In the genomic region with DNA sequence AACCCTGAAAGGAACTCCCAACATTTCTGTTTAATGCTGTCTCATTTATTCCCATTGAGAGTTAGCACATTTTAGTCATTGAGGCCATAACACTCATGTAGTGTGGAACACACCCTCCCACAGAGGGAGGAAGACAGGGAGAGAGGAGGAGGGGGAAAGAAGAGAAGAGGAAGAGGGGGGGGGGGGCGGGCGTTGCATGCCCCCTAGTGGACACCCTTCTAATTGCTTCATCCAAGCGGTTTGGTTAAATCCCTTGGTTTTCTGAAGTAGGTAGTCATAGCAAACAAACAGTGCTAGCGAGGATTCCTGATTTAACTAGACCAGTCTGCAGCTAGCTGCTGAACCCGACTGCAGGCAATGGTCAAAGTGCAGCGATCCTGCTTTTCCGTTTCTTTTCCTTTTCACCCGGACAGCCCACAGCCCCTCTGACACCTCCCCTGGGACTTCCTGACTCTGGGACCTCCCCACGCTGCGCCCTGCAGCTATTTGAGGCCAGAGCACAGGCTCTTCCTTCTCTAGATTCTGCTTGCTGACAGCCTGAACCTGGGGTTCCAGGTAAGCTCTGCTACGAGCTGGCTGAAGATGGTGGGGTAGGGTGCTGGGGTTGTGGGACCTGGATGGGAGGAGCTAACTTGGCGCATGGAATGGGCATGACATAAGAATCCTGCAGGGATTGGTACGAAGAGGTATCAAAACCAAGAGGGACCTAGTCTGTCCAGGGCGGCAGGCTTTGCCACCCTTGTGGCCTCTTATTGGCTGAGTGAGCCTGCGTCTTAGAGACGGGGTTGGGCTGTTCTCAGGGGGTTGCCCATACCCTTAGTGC, we compare ENCODE assay signal across 8 mouse cellular contexts. TPM values are rescaled to one million over a fixed set of nuclear protein-coding genes. Genes with fewer than 3 reads are reported as not detected.
A peak's percentile ranks its signal among the peaks of the same experiment; 100 is the strongest.
DNase-seq lines count a peak whose midpoint lies in the region; ATAC-seq and TF ChIP-seq lines count a peak whose summit lies in the region.

A gene (plus strand): TSS at position 221 of the 823 bp plus-strand sequence.

- no peak for TF ChIP-seq EP300 in stomach, postnatal 0 days (optimal IDR thresholded peaks at IDR 0.05)

- peak; percentile 52 for DNase-seq in adrenal gland, adult 8-10 months
- DNase-seq in forebrain, embryonic 14.5 days (ENCODE audit: low spot score): peak; percentile 1
- DNase-seq in midbrain, embryonic 14.5 days: peak; percentile 41
- DNase-seq in stomach, postnatal 0 days (ENCODE audit: low spot score): peak; percentile 52
- DNase-seq in frontal cortex, postnatal 36 days (ENCODE audit: low spot score in 2 of 2): no peak

- WGBS in forebrain, embryonic 14.5 days: 49% methylated on average over 16 of the region's 16 CpGs
- 47% methylated on average over 16 of the region's 16 CpGs for WGBS in hindbrain, embryonic 12.5 days
- WGBS in limb, embryonic 15.5 days: 46% methylated on average over 14 of the region's 16 CpGs
- WGBS in midbrain, embryonic 14.5 days: 44% methylated on average over 14 of the region's 16 CpGs
- WGBS in stomach, postnatal 0 days: 36% methylated on average over 16 of the region's 16 CpGs

- ATAC-seq in forebrain, embryonic 14.5 days: no peak
- ATAC-seq in hindbrain, embryonic 12.5 days (ENCODE audit: low FRiP score): 0 out of 2 replicates have a peak, but pooled peaks have one; percentile 50
- no peak for ATAC-seq in limb, embryonic 15.5 days (ENCODE audit: insufficient number of reproducible peaks, low FRiP score, low TSS enrichment, low read depth)
- peak; percentile 19; the same call in 1 of the 2 replicates for ATAC-seq in midbrain, embryonic 14.5 days (ENCODE audit: low FRiP score, low TSS enrichment)
- ATAC-seq in stomach, postnatal 0 days (ENCODE audit: low FRiP score, low TSS enrichment): peak; percentile 68

- H3K9me3 ChIP-seq in E14TG2a.4 (ENCODE audit: low read length): 0 out of 2 replicates have a peak, but pooled peaks cover 5% of the 10 kb centered on the region
- H3K9me3 ChIP-seq in forebrain, embryonic 14.5 days (replicated peaks; ENCODE audit: control insufficient read depth, low read length): no peaks in the 10 kb centered on the region
- no peaks in the 10 kb centered on the region for H3K9me3 ChIP-seq in hindbrain, embryonic 12.5 days (replicated peaks)
- H3K9me3 ChIP-seq in limb, embryonic 15.5 days: no peaks in the 10 kb centered on the region
- H3K9me3 ChIP-seq in midbrain, embryonic 14.5 days (ENCODE audit: control insufficient read depth, low read length): no peaks in the 10 kb centered on the region
- no peaks in the 10 kb centered on the region for H3K9me3 ChIP-seq in stomach, postnatal 0 days (ENCODE audit: control insufficient read depth, low read length)

- H3K9ac ChIP-seq in forebrain, embryonic 14.5 days (ENCODE audit: low read length): no peak within 1 kb of the TSS
- no peak within 1 kb of the TSS for H3K9ac ChIP-seq in hindbrain, embryonic 12.5 days
- H3K9ac ChIP-seq in limb, embryonic 15.5 days: no peak within 1 kb of the TSS
- no peak within 1 kb of the TSS; the same call in 1 of the 2 replicates for H3K9ac ChIP-seq in midbrain, embryonic 14.5 days (replicated peaks; ENCODE audit: low read length)
- peak within 1 kb of the TSS; percentile 35; the same call in 1 of the 2 replicates for H3K9ac ChIP-seq in stomach, postnatal 0 days (ENCODE audit: low read length)

- peak within 1 kb of the TSS; percentile 12; the same call in 1 of the 2 replicates for H3K4me2 ChIP-seq in forebrain, embryonic 14.5 days (ENCODE audit: low read length)
- peak within 1 kb of the TSS; percentile 42 for H3K4me2 ChIP-seq in hindbrain, embryonic 12.5 days (replicated peaks)
- H3K4me2 ChIP-seq in limb, embryonic 15.5 days: peak within 1 kb of the TSS; percentile 45
- peak within 1 kb of the TSS; percentile 33 for H3K4me2 ChIP-seq in midbrain, embryonic 14.5 days (ENCODE audit: low read length)
- peak within 1 kb of the TSS; percentile 55 for H3K4me2 ChIP-seq in stomach, postnatal 0 days (replicated peaks; ENCODE audit: low read depth)

- H3K36me3 ChIP-seq in E14TG2a.4 (ENCODE audit: insufficient read depth, low read length): no peaks in the 10 kb centered on the region
- H3K36me3 ChIP-seq in forebrain, embryonic 14.5 days (ENCODE audit: control insufficient read depth, insufficient read depth, low read length): no peaks in the 10 kb centered on the region
- no peaks in the 10 kb centered on the region for H3K36me3 ChIP-seq in hindbrain, embryonic 12.5 days
- H3K36me3 ChIP-seq in limb, embryonic 15.5 days: no peaks in the 10 kb centered on the region
- no peaks in the 10 kb centered on the region for H3K36me3 ChIP-seq in midbrain, embryonic 14.5 days (ENCODE audit: control insufficient read depth, insufficient read depth, low read length)
- H3K36me3 ChIP-seq in stomach, postnatal 0 days (ENCODE audit: control insufficient read depth, insufficient read depth, low read length): no peaks in the 10 kb centered on the region

- H3K4me3 ChIP-seq in E14TG2a.4 (replicated peaks; ENCODE audit: low read length): peak within 1 kb of the TSS; percentile 23; the same call in 1 of the 2 replicates
- H3K4me3 ChIP-seq in forebrain, embryonic 14.5 days (ENCODE audit: low read depth, low read length): no peak within 1 kb of the TSS
- peak within 1 kb of the TSS; percentile 13; the same call in 1 of the 2 replicates for H3K4me3 ChIP-seq in hindbrain, embryonic 12.5 days
- peak within 1 kb of the TSS; percentile 29 for H3K4me3 ChIP-seq in limb, embryonic 15.5 days
- H3K4me3 ChIP-seq in midbrain, embryonic 14.5 days (replicated peaks; ENCODE audit: low read depth, low read length): no peak within 1 kb of the TSS
- H3K4me3 ChIP-seq in stomach, postnatal 0 days (ENCODE audit: low read depth, low read length): peak within 1 kb of the TSS; percentile 33

- peak; percentile 22 for TF ChIP-seq CTCF in E14TG2a.4 (conservative IDR thresholded peaks at IDR 0.05; ENCODE audit: low read length)
- peak; percentile 63 for TF ChIP-seq CTCF in stomach, postnatal 0 days (IDR thresholded peaks at IDR 0.05; ENCODE audit: low read depth)

- H3K4me1 ChIP-seq in E14TG2a.4 (replicated peaks; ENCODE audit: low read depth, low read length): peaks cover 4% of the 10 kb centered on the region
- H3K4me1 ChIP-seq in forebrain, embryonic 14.5 days (ENCODE audit: control insufficient read depth, insufficient read depth, low read length): no peaks in the 10 kb centered on the region
- H3K4me1 ChIP-seq in hindbrain, embryonic 12.5 days: peaks cover 4% of the 10 kb centered on the region; the same call in 1 of the 2 replicates
- peaks cover 5% of the 10 kb centered on the region for H3K4me1 ChIP-seq in limb, embryonic 15.5 days
- H3K4me1 ChIP-seq in midbrain, embryonic 14.5 days (ENCODE audit: control insufficient read depth, insufficient read depth, low read length): no peaks in the 10 kb centered on the region
- no peaks in the 10 kb centered on the region for H3K4me1 ChIP-seq in stomach, postnatal 0 days (replicated peaks; ENCODE audit: control insufficient read depth, insufficient read depth)

- H3K27ac ChIP-seq in forebrain, embryonic 14.5 days (ENCODE audit: low read depth, low read length): no peak within 1 kb of the TSS
- H3K27ac ChIP-seq in hindbrain, embryonic 12.5 days: no peak within 1 kb of the TSS
- H3K27ac ChIP-seq in limb, embryonic 15.5 days: no peak within 1 kb of the TSS
- no peak within 1 kb of the TSS for H3K27ac ChIP-seq in midbrain, embryonic 14.5 days (replicated peaks; ENCODE audit: low read depth, low read length)
- H3K27ac ChIP-seq in stomach, postnatal 0 days (replicated peaks): no peak within 1 kb of the TSS

- H3K27me3 ChIP-seq in E14TG2a.4 (ENCODE audit: insufficient read depth, low read length): no peaks in the 10 kb centered on the region
- H3K27me3 ChIP-seq in forebrain, embryonic 14.5 days (replicated peaks; ENCODE audit: control insufficient read depth, insufficient read depth, low read length): no peaks in the 10 kb centered on the region
- no peaks in the 10 kb centered on the region for H3K27me3 ChIP-seq in hindbrain, embryonic 12.5 days
- H3K27me3 ChIP-seq in limb, embryonic 15.5 days: no peaks in the 10 kb centered on the region
- H3K27me3 ChIP-seq in midbrain, embryonic 14.5 days (ENCODE audit: control insufficient read depth, insufficient read depth, low read length): no peaks in the 10 kb centered on the region
- H3K27me3 ChIP-seq in stomach, postnatal 0 days (ENCODE audit: control insufficient read depth, insufficient read depth, low read length): no peaks in the 10 kb centered on the region

RNA-seq across cellular contexts. Expression of the gene that starts here (rescaled TPM):
- total RNA-seq in adrenal gland, adult 8-10 months (2022): 10 to 100 TPM; 22.3 to 44.8 (median 27.7) TPM
- polyA plus RNA-seq in forebrain, embryonic 14.5 days (2014; fragmentation: Nextera tagmentation; extraction: Ambion mirVana): 1.3 and 1.8 TPM in 2 replicates
- 0.88 and 1.4 TPM in 2 replicates for polyA plus RNA-seq in hindbrain, embryonic 12.5 days (2016; fragmentation: Nextera tagmentation; extraction: Ambion mirVana)
- 1.8 and 1.9 TPM in 2 replicates for polyA plus RNA-seq in limb, embryonic 15.5 days (2015; fragmentation: Nextera tagmentation; extraction: Ambion mirVana)
- 0.81 and 0.95 TPM in 2 replicates for polyA plus RNA-seq in midbrain, embryonic 14.5 days (2014; fragmentation: Nextera tagmentation; extraction: Ambion mirVana)
- 7.7 and 9.5 TPM in 2 replicates for polyA plus RNA-seq in stomach, postnatal 0 days (2015; fragmentation: Nextera tagmentation; extraction: Ambion mirVana)

Comparison
In these comparisons a context has a peak if more than half of its experiments do, and no peak if none do; other contexts are left out.
1. Peak in DNase-seq, ATAC-seq and H3K4me2 ChIP-seq in midbrain, embryonic 14.5 days; RNA of the gene not detected or under 1 TPM.
2. H3K4me3 ChIP-seq: peak in E14TG2a.4 (single experiment), hindbrain, embryonic 12.5 days (single experiment), limb, embryonic 15.5 days (single experiment) and stomach, postnatal 0 days (single experiment); none in forebrain, embryonic 14.5 days (single experiment) and midbrain, embryonic 14.5 days (single experiment).
3. DNase-seq: peak in adrenal gland, adult 8-10 months (single experiment), forebrain, embryonic 14.5 days (single experiment) and stomach, postnatal 0 days (single experiment); none in frontal cortex, postnatal 36 days (0 of 2).
4. ATAC-seq: peak in hindbrain, embryonic 12.5 days (single experiment) and stomach, postnatal 0 days (single experiment); none in forebrain, embryonic 14.5 days (single experiment) and limb, embryonic 15.5 days (single experiment).
5. Peak in every context shown above with its lines, with median percentiles within 50 percentile points of each other: H3K4me2 ChIP-seq.